Mouse (Mus musculus) MEL (cell line): ENCODE data around the gene Susd2. TPM values are rescaled to one million over a fixed set of nuclear protein-coding genes. Genes with fewer than 3 reads are reported as not detected.

Experiments
- DNase-seq: peaks from one replicate; pipeline ENCODE4 v3.0.0; 2011; ENCODE audit warnings: low read depth, low spot score
- H3K27ac ChIP-seq: 2 replicates; pipeline ENCODE4 v1.5.1; 2012; ENCODE audit warnings: low read depth, mild to moderate bottlenecking, control low read depth, low read length, moderate library complexity; ENCODE audit not compliant: control insufficient read depth
- H3K27me3 ChIP-seq, 2 experiments: fragments of 150-350 bp in 1 of 2; sonication (generic) in 1 of 2; 2 replicates each; pipeline ENCODE4 v1.6.1; 2012; ENCODE audit warnings: low read length in 2 of 2, mild to moderate bottlenecking in 2 of 2, improper control_type of control experiment in 1 of 2, moderate library complexity in 1 of 2; ENCODE audit not compliant: insufficient read depth in 2 of 2, control insufficient read depth in 1 of 2
- H3K36me3 ChIP-seq, 2 experiments: 2 replicates each; pipeline ENCODE4 v1.6.1; 2012 to 2014; ENCODE audit warnings: low read length in 2 of 2, improper control_type of control experiment in 1 of 2, inconsistent platforms in 1 of 2, mild to moderate bottlenecking in 1 of 2; ENCODE audit not compliant: insufficient read depth in 2 of 2, control insufficient read depth in 1 of 2
- H3K4me1 ChIP-seq, 2 experiments: fragments of 150-350 bp in 1 of 2; sonication (generic) in 1 of 2; 2 replicates each; pipeline ENCODE4 v1.6.1; 2012; ENCODE audit warnings: low read length in 2 of 2, improper control_type of control experiment in 1 of 2, mild to moderate bottlenecking in 1 of 2; ENCODE audit not compliant: insufficient read depth in 2 of 2, control insufficient read depth in 1 of 2
- H3K4me3 ChIP-seq, 2 experiments: fragments of 150-350 bp in 1 of 2; sonication (generic) in 1 of 2; 2 replicates each; pipeline ENCODE4 v1.5.1; 2012; ENCODE audit warnings: low read depth in 2 of 2, low read length in 2 of 2, mild to moderate bottlenecking in 2 of 2, moderate library complexity in 2 of 2, control low read depth in 1 of 2, improper control_type of control experiment in 1 of 2; ENCODE audit not compliant: control insufficient read depth in 1 of 2, insufficient read depth in 1 of 2
- H3K79me2 ChIP-seq: 2 replicates; pipeline ENCODE4 v1.6.1; 2012; ENCODE audit warnings: mild to moderate bottlenecking, low read length, moderate library complexity; ENCODE audit not compliant: control insufficient read depth, poor library complexity, insufficient read depth
- H3K9ac ChIP-seq: 2 replicates; pipeline ENCODE4 v1.6.1; 2012; ENCODE audit warnings: low read depth, mild to moderate bottlenecking, control low read depth, low read length, moderate library complexity; ENCODE audit not compliant: control insufficient read depth, poor library complexity, severe bottlenecking
- H3K9me3 ChIP-seq: fragments of 150-350 bp; sonication (generic); replicated peaks from 2 replicates; pipeline ENCODE4 v1.6.1; 2012; ENCODE audit warnings: mild to moderate bottlenecking, low read length, improper control_type of control experiment, moderate library complexity; ENCODE audit not compliant: insufficient read depth
- BHLHE40 ChIP-seq: IDR thresholded peaks from 2 replicates; pipeline ENCODE4 v1.6.1; 2012; ENCODE audit warnings: low read depth, mild to moderate bottlenecking, inconsistent platforms, low read length, improper control_type of control experiment, borderline replicate concordance
- CHD2 ChIP-seq: IDR thresholded peaks from 2 replicates; pipeline ENCODE4 v1.6.1; 2011; ENCODE audit warnings: low read length, improper control_type of control experiment
- CTCF ChIP-seq, 3 experiments: IDR thresholded peaks in 2 of 3; conservative IDR thresholded peaks in 1 of 3; 2 replicates each; pipeline ENCODE4 v1.5.1; 2011 to 2012; ENCODE audit warnings: low read length in 3 of 3, low read depth in 2 of 3, mild to moderate bottlenecking in 2 of 3, improper control_type of control experiment in 1 of 3, inconsistent platforms in 1 of 3, mixed read lengths in 1 of 3, moderate library complexity in 1 of 3; ENCODE audit not compliant: control insufficient read depth in 1 of 3, insufficient read depth in 1 of 3, poor library complexity in 1 of 3, severe bottlenecking in 1 of 3
- EP300 ChIP-seq, 2 experiments: IDR thresholded peaks; 2 replicates each; pipeline ENCODE4 v1.6.1; 2011; ENCODE audit warnings: improper control_type of control experiment in 2 of 2, low read length in 2 of 2, low read depth in 1 of 2, mild to moderate bottlenecking in 1 of 2
- ETS1 ChIP-seq: IDR thresholded peaks from 2 replicates; pipeline ENCODE4 v1.6.1; 2012; ENCODE audit warnings: low read depth, mild to moderate bottlenecking, inconsistent platforms, low read length, improper control_type of control experiment, moderate library complexity
- GABPA ChIP-seq: IDR thresholded peaks from 2 replicates; pipeline ENCODE4 v1.6.1; 2012; ENCODE audit warnings: low read depth, mild to moderate bottlenecking, inconsistent platforms, low read length, improper control_type of control experiment, moderate library complexity
- GATA1 ChIP-seq: IDR thresholded peaks from 2 replicates; pipeline ENCODE4 v1.6.1; 2011; ENCODE audit warnings: low read depth, low read length, improper control_type of control experiment
- JUND ChIP-seq: IDR thresholded peaks from 2 replicates; pipeline ENCODE4 v1.6.1; 2011; ENCODE audit warnings: low read depth, mild to moderate bottlenecking, improper control_type of control experiment, low read length
- KAT2A ChIP-seq: conservative IDR thresholded peaks from 2 replicates; pipeline ENCODE4 v1.6.1; 2012; ENCODE audit warnings: low read depth, low read length, improper control_type of control experiment, inconsistent platforms
- MYC ChIP-seq: IDR thresholded peaks from 2 replicates; pipeline ENCODE4 v1.6.1; 2011; ENCODE audit warnings: low read depth, mild to moderate bottlenecking, low read length, improper control_type of control experiment, moderate library complexity
- POLR2A ChIP-seq, 2 experiments: IDR thresholded peaks; 2 replicates each; pipeline ENCODE4 v1.6.1; 2011 to 2012; ENCODE audit warnings: low read length in 2 of 2, mild to moderate bottlenecking in 2 of 2, control low read depth in 1 of 2, improper control_type of control experiment in 1 of 2, low read depth in 1 of 2, moderate library complexity in 1 of 2; ENCODE audit not compliant: control insufficient read depth in 1 of 2, insufficient read depth in 1 of 2, poor library complexity in 1 of 2
- POLR2AphosphoS2 ChIP-seq: IDR thresholded peaks from 2 replicates; pipeline ENCODE4 v1.6.1; 2011; ENCODE audit warnings: low read length, improper control_type of control experiment
- POLR2AphosphoS5 ChIP-seq: IDR thresholded peaks from 2 replicates; pipeline ENCODE4 v1.6.1; 2012; ENCODE audit warnings: low read depth, borderline replicate concordance, mild to moderate bottlenecking, inconsistent platforms, low read length, moderate library complexity, mixed read lengths
- RAD21 ChIP-seq: IDR thresholded peaks from 2 replicates; pipeline ENCODE4 v1.6.1; 2011; ENCODE audit warnings: mild to moderate bottlenecking, low read depth, low read length, improper control_type of control experiment
- SMC3 ChIP-seq: IDR thresholded peaks from 2 replicates; pipeline ENCODE4 v1.6.1; 2011; ENCODE audit warnings: low read depth, low read length, improper control_type of control experiment
- TBP ChIP-seq: IDR thresholded peaks from 2 replicates; pipeline ENCODE4 v1.8.0; 2011; ENCODE audit warnings: low read depth, low read length, improper control_type of control experiment
- USF1 ChIP-seq: IDR thresholded peaks from 2 replicates; pipeline ENCODE4 v1.6.1; 2014; ENCODE audit warnings: low read depth, mild to moderate bottlenecking, inconsistent platforms, low read length, improper control_type of control experiment, moderate library complexity
- ZKSCAN1 ChIP-seq: IDR thresholded peaks from 2 replicates; pipeline ENCODE4 v1.6.1; 2012; ENCODE audit warnings: low read depth, mild to moderate bottlenecking, inconsistent platforms, low read length, improper control_type of control experiment, moderate library complexity
- ZMIZ1 ChIP-seq: IDR thresholded peaks from 2 replicates; pipeline ENCODE4 v1.6.1; 2012; ENCODE audit warnings: low read depth, mild to moderate bottlenecking, inconsistent platforms, low read length, improper control_type of control experiment, moderate library complexity
- polyA plus RNA-seq, 2 experiments: library from polyadenylated mRNA; stranded (reverse) in 1 of 2; unstranded in 1 of 2; fragments of >175 nt in 1 of 2; fragments of >200 nt in 1 of 2; gene quantifications; 2 replicates each; pipeline versions ENCODE4 v1.2.1 to v1.2.4; 2012; ENCODE audit warnings: low replicate concordance in 2 of 2, low read depth in 1 of 2; ENCODE audit not compliant: insufficient read length in 2 of 2, insufficient read depth in 1 of 2, missing spikeins in 1 of 2
- total RNA-seq: library from RNA; depleted of rRNA; stranded (reverse); fragments of 300-350 nt; gene quantifications from 2 replicates; pipeline ENCODE4 v1.2.3, GENCODE M21; 2012

The Susd2 gene
- total and polyA plus RNA-seq, 3 experiments = 0.12 to 0.15 TPM; not detected in 1

- Histone ChIP-seq H3K36me3 (no peaks in the 10 kb centered on the region), H3K27me3 (no peaks in the 10 kb centered on the region), H3K4me1 (no peaks in the 10 kb centered on the region), H3K4me3 (no peak overlapping the region), H3K9ac (no peak overlapping the region), H3K79me2 (no peaks in the 10 kb centered on the region), H3K9me3 (no peaks in the 10 kb centered on the region), H3K27ac (no peak overlapping the region)
- DNase-seq = no peak
- TF ChIP-seq BHLHE40 (no peak), JUND (no peak), TBP (0 out of 2 replicates have a peak, but pooled peaks have one; percentile 58)
These were observed 36.6 kb downstream of the Susd2 start for GRCm38 (mm10) chr10:75607253-75607652.

GRCm38 (mm10) chr10:75605162-75605846 lies 38.5 kb downstream of the Susd2 start:
- peak; percentile 45 for DNase-seq
- Histone ChIP-seq H3K27me3 (0 out of 4 replicates have a peak, but pooled peaks cover 0 to 2% of the 10 kb centered on the region in 2 experiments), H3K9ac (no peak overlapping the region), H3K27ac (no peak overlapping the region), H3K79me2 (no peaks in the 10 kb centered on the region), H3K4me1 (no peaks in the 10 kb centered on the region), H3K4me3 (no peak overlapping the region), H3K9me3 (no peaks in the 10 kb centered on the region), H3K36me3 (no peaks in the 10 kb centered on the region)
- TF ChIP-seq EP300 (IDR thresholded peaks at IDR 0.05; ENCODE audit: low read depth in 1 of 2, low read length in 2 of 2) (no peak), POLR2A (IDR thresholded peaks at IDR 0.05; ENCODE audit: control insufficient read depth in 1 of 2, insufficient read depth in 1 of 2, low read depth in 1 of 2, low read length in 2 of 2, poor library complexity in 1 of 2) (no peak), KAT2A (no peak), ZMIZ1 (no peak), ETS1 (no peak), RAD21 (no peak), ZKSCAN1 (no peak), BHLHE40 (no peak), POLR2AphosphoS5 (no peak), POLR2AphosphoS2 (no peak), GABPA (no peak), SMC3 (peak; percentile 22; the same call in 1 of the 2 replicates), MYC (no peak), USF1 (no peak), CTCF (IDR thresholded peaks at IDR 0.05 in 2 of 3, conservative IDR thresholded peaks at IDR 0.05 in 1 of 3; ENCODE audit: control insufficient read depth in 1 of 3, insufficient read depth in 1 of 3, low read depth in 2 of 3, low read length in 3 of 3, poor library complexity in 1 of 3, severe bottlenecking in 1 of 3) (peak; percentile 54 to 79 (median 56)), CHD2 (no peak), GATA1 (no peak)
